Mouse (Mus musculus) embryonic facial prominence, embryonic 11.5 days (tissue): Measurements from ENCODE around the gene Plxdc1. TPM values are rescaled to one million over a fixed set of nuclear protein-coding genes. Genes with fewer than 3 reads are reported as not detected.
A peak's percentile ranks its signal among the peaks of the same experiment; 100 is the strongest.

Source experiments
- ATAC-seq: fragments of 200-750 bp; cut with Nextera tagmentation; replicated peaks from 2 replicates; pipeline ENCODE4 v1.8.0; 2017; ENCODE audit warnings: low read depth; ENCODE audit not compliant: insufficient number of reproducible peaks, low FRiP score, low TSS enrichment
- DNase-seq: peaks from one replicate; pipeline ENCODE4 v3.0.0-alpha.2; 2015; ENCODE audit warnings: low spot score
- H3K27ac ChIP-seq: fragments of 300-500 bp; sonication (generic); replicated peaks from 2 replicates; pipeline ENCODE4 v1.5.1; 2014; ENCODE audit warnings: mild to moderate bottlenecking, low read depth, low read length, control low read depth
- H3K27me3 ChIP-seq: fragments of 300-500 bp; sonication (generic); 2 replicates; pipeline ENCODE4 v1.6.1; 2014; ENCODE audit warnings: mild to moderate bottlenecking, low read length, moderate library complexity, mixed read lengths; ENCODE audit not compliant: control insufficient read depth, insufficient read depth
- H3K36me3 ChIP-seq: fragments of 300-500 bp; sonication (generic); replicated peaks from 2 replicates; pipeline ENCODE4 v1.6.1; 2014; ENCODE audit warnings: low read depth, mild to moderate bottlenecking, low read length, moderate library complexity, mixed read lengths; ENCODE audit not compliant: control insufficient read depth, insufficient read depth
- H3K4me1 ChIP-seq: fragments of 300-500 bp; sonication (generic); 2 replicates; pipeline ENCODE4 v1.6.1; 2014; ENCODE audit warnings: low read length, mixed read lengths; ENCODE audit not compliant: control insufficient read depth, insufficient read depth
- H3K4me2 ChIP-seq: fragments of 300-500 bp; sonication (generic); 2 replicates; pipeline ENCODE4 v1.6.1; 2014; ENCODE audit warnings: low read depth, mild to moderate bottlenecking, control low read depth, low read length, moderate library complexity
- H3K4me3 ChIP-seq: fragments of 300-500 bp; sonication (generic); 2 replicates; pipeline ENCODE4 v1.5.1; 2014; ENCODE audit warnings: low read depth, low read length, control low read depth
- H3K9ac ChIP-seq: fragments of 300-500 bp; sonication (generic); replicated peaks from 2 replicates; pipeline ENCODE4 v1.6.1; 2014; ENCODE audit warnings: mild to moderate bottlenecking, control low read depth, low read length
- H3K9me3 ChIP-seq: fragments of 300-500 bp; sonication (generic); replicated peaks from 2 replicates; pipeline ENCODE4 v1.6.1; 2016; ENCODE audit warnings: mild to moderate bottlenecking, low read length, inconsistent platforms, mixed read lengths; ENCODE audit not compliant: control insufficient read depth
- WGBS: fragments of 180-500 bp; shearing (Covaris S2); extraction: QIAGEN DNeasy Blood & Tissue Kit; methylation state at CpG from one replicate; pipeline ENCODE4 v1.1.7; 2014; 5-methylcytosine and 5-hydroxymethylcytosine counted together
- polyA plus RNA-seq: library from polyadenylated mRNA; unstranded; fragments of >200 nt; fragmentation: Nextera tagmentation; extraction: Ambion mirVana; gene quantifications from 2 replicates; pipeline ENCODE4 v1.2.1, GENCODE M21; 2014

Gene Plxdc1
- polyA plus RNA-seq, 1 experiment from 2014 or later: 0.11 TPM

DNA sequence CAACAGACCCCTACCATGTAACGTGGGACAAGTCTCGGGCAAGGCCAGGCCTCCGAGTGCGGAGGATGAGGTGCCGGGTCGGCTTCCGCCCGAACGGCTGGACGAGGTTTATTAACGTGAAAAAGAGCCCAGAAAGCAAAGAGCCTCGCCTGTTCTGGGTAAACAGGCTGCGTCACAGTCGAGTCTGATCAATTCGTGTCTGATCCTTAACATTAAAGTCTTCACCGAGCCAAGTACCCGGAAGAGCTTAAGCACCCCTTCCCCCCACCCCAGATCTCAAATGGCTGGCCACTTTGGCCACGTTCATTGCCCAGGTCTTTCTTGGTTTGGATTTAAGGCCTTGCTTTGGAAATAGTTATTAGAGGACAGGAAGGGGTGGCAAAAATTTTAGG, 41.0 kb upstream of the Plxdc1 start:
- Histone ChIP-seq H3K4me1 (peaks cover 3% of the 10 kb centered on the region; the same call in 1 of the 2 replicates), H3K27me3 (no peaks in the 10 kb centered on the region), H3K36me3 (peaks cover 9% of the 10 kb centered on the region), H3K27ac (peak overlapping the region; percentile 71), H3K4me3 (peak overlapping the region; percentile 99), H3K4me2 (peak overlapping the region; percentile 74), H3K9ac (peak overlapping the region; percentile 99), H3K9me3 (no peaks in the 10 kb centered on the region)
- no peak; the same call in 1 of the 2 replicates for ATAC-seq
- WGBS: under 1% methylated on average over 18 of the region's 18 CpGs
- DNase-seq: no peak

DNA sequence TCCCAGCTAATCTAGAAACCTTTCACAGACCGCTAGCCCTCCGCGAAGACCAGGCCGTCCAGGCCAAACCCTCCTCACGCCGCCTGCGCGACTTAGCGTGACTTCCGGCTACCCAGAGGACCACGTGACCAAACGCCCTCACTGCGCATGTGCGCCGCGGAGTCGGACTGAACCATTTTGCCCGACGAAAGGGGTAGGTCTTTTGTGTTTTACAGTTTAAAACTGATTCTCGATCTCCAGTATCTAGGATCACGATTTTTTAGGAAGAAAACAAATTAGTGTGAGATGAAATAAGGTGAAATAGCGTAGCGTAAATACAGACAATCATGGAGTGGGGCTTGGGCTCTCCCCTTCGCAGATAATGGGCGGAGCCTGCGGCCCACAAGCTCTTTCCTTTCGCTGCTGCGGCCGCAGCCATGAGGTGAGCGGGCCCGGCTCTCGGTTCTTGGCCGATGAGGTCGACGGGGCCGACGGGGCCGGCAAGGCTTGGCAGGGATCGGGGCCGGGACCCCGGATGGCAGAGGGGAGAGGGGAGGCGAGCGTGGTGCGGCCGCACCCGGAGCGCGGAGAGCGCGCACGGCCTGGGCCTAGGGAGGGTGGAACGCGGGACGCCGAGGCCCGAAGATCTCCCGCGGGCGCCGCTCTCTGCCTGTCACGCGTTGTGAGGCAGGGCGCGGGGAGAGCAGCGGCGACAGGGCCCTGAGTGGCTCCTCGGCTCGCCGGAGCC, 40.5 kb upstream of the Plxdc1 start, which contains the start of gene Rpl19:
Gene Rpl19 (plus strand): TSS at position 141 of the 727 bp plus-strand sequence.
- H3K9me3 ChIP-seq: no peaks in the 10 kb centered on the region
- peak within 1 kb of the TSS; percentile 74 for H3K4me2 ChIP-seq
- no peaks in the 10 kb centered on the region for H3K27me3 ChIP-seq
- peak; percentile 94 for DNase-seq
- H3K36me3 ChIP-seq: peaks cover 9% of the 10 kb centered on the region
- H3K4me3 ChIP-seq: peak within 1 kb of the TSS; percentile 99
- H3K9ac ChIP-seq: peak within 1 kb of the TSS; percentile 99
- WGBS: under 1% methylated on average over 65 of the region's 69 CpGs
- H3K27ac ChIP-seq: peak within 1 kb of the TSS; percentile 71
- peaks cover 3% of the 10 kb centered on the region; the same call in 1 of the 2 replicates for H3K4me1 ChIP-seq
- ATAC-seq: peak; percentile 55

DNA sequence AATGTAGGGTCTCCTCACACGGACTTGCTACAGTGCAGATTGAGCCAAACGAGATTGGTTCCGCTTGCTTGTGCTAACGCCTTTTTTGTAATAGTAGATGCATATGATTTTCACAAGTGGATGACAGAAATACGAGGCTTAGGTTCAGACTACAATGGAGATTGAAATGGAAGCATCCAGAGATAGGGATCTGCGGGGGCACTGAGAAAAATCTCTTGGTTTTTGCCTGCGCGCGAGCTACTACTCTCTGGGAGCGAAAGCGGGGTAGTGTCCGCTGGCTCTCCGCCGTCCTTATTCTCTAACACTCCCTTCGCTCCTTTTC, 40.0 kb upstream of the Plxdc1 start:
- Histone ChIP-seq H3K27ac (peak overlapping the region; percentile 71), H3K4me3 (peak overlapping the region; percentile 99), H3K36me3 (peaks cover 9% of the 10 kb centered on the region), H3K9ac (peak overlapping the region; percentile 99), H3K9me3 (no peaks in the 10 kb centered on the region), H3K27me3 (no peaks in the 10 kb centered on the region), H3K4me1 (peaks cover 6% of the 10 kb centered on the region; the same call in 1 of the 2 replicates), H3K4me2 (peak overlapping the region; percentile 74)
- 5% methylated on average over 15 of the region's 15 CpGs for whole genome bisulfite sequencing
- DNase-seq: no peak
- ATAC-seq: no peak

DNA sequence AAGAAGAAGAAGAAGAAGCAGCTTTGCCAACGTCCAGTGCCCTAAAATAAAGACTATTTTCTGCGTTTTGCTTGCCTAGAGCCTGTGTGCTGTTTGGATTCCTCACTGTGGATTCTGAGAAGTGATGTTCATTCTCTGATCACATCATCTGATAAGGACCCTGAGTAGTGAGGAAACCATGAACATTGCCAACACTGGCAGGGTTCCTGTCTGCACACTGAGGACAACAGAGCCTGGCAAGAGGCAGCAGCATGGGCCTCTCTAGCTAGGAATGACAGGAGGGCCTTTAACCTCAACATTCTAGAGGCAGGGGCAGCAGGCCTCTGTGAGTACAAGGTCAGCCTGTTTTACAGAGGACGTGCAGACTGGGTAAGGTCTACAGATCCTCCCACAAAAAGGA, 38.3 kb upstream of the Plxdc1 start:
- WGBS: 92% methylated on average over 3 of the region's 3 CpGs
- ATAC-seq (no peak), DNase-seq (no peak)
- H3K27ac ChIP-seq: no peak overlapping the region
- H3K9ac ChIP-seq: no peak overlapping the region
- no peaks in the 10 kb centered on the region for H3K27me3 ChIP-seq
- no peaks in the 10 kb centered on the region for H3K9me3 ChIP-seq
- no peak overlapping the region for H3K4me2 ChIP-seq
- H3K36me3 ChIP-seq: peaks cover 7% of the 10 kb centered on the region
- H3K4me3 ChIP-seq: no peak overlapping the region
- peaks cover 15% of the 10 kb centered on the region for H3K4me1 ChIP-seq

DNA sequence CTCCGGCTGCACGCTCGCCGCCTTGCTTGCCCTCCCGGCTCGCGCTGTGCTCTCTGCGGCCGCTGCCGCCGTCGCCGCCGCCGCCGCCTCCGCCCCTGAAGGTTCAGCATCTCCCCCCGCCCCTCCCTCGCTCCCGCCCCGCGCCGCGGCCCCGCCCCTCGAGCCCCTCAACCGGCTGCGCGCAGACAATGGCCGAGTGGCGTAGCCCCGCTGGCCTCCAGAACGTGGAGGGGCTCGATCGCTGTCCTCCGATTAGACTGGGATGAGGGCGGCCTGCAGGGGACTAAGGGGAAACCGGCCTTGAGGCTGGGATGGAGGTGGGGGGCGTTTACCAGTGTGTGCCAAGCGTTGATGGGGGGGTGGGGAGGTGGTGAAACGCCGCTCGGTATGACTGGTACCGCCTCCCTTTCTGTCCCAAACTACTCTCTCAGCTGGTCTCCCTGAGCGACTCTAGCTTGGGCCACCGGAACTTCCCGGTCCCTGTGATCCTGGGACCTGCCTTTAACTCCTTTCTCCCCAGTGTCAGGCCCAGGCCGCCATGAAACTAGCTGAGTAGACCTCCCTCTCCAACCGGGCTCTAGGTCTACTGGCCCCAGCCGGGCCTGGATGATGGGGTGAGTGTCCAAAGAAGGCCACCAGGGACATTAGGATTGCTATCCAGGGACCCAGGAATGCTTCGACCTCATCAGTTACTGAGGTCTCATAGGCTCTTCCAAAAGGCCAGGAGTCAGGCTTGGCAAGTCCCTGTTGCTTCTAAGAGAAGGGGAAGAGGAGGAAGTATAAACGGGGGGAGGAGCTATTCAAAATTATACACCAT, 36.5 kb upstream of the Plxdc1 start, which contains the start of gene Cacnb1:
Gene Cacnb1 (minus strand): TSS at position 480 of the 817 bp plus-strand sequence.
- Histone ChIP-seq H3K4me3 (peak within 1 kb of the TSS; percentile 58), H3K9ac (peak within 1 kb of the TSS; percentile 93), H3K4me1 (peaks cover 17% of the 10 kb centered on the region), H3K4me2 (peak within 1 kb of the TSS; percentile 72), H3K9me3 (no peaks in the 10 kb centered on the region), H3K36me3 (no peaks in the 10 kb centered on the region), H3K27me3 (no peaks in the 10 kb centered on the region), H3K27ac (peak within 1 kb of the TSS; percentile 89)
- DNase-seq (peak; percentile 82), ATAC-seq (peak; percentile 45)
- under 1% methylated on average over 41 of the region's 52 CpGs for WGBS

DNA sequence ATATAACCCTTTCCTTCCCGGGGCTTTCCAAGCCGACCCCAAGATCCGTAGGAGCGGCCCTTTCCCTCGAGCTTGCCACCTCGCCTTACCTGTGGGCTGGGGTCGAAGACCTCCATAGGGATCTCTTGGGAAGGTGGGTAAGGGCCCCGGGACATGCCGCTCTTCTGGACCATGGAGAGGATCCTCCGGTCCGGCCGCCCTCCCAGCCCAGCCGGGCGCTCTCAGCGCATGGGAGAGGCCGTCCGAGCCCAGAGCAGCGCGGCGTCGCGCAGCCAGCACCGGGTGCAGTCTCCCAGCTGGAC, 36.0 kb upstream of the Plxdc1 start:
- peak overlapping the region; percentile 72 for H3K4me2 ChIP-seq
- DNase-seq: no peak
- peak overlapping the region; percentile 58 for H3K4me3 ChIP-seq
- ATAC-seq: peak; percentile 20
- H3K9me3 ChIP-seq: no peaks in the 10 kb centered on the region
- H3K36me3 ChIP-seq: no peaks in the 10 kb centered on the region
- no peaks in the 10 kb centered on the region for H3K27me3 ChIP-seq
- peaks cover 17% of the 10 kb centered on the region for H3K4me1 ChIP-seq
- WGBS: 0% methylated on average over 23 of the region's 23 CpGs
- H3K27ac ChIP-seq: peak overlapping the region; percentile 89
- H3K9ac ChIP-seq: peak overlapping the region; percentile 93

DNA sequence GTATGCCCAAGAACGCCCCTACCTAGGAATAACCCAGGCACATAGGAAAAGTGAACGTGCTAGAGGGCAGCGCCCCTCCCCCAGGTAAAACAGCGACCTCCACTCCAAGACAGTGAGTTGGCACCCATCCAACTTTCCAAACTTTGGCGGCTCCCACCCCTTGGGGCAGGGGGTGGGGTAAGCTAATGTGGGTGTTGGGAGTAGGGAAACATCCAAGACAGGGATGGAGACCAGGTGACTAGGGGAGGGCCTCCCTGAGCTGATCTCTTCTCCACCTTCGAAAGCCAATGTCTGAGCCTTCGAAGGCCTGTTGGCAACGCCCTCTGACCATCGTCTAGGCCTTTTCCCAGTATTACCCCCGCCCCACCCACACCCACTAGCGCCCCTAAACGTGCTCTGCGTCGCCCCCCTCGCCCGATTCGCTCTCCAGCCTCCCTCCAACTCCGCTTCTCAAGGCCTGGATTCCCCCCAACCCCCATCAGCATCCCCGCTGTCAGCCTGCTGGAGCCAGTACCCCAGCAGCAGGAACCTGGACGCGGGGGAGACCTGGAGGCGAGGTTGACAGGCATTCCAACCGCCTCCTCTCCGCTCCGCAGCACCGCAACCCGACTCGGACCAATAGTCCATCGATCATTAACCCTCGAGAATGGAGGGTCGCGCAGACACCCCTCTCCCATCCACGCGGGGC, 35.5 kb upstream of the Plxdc1 start:
- H3K4me2 ChIP-seq: peak overlapping the region; percentile 72
- no peaks in the 10 kb centered on the region for H3K9me3 ChIP-seq
- H3K27me3 ChIP-seq: no peaks in the 10 kb centered on the region
- 4% methylated on average over 34 of the region's 34 CpGs for WGBS
- H3K9ac ChIP-seq: peak overlapping the region; percentile 93
- H3K4me3 ChIP-seq: peak overlapping the region; percentile 58
- H3K27ac ChIP-seq: peak overlapping the region; percentile 89; the same call in 1 of the 2 replicates
- H3K4me1 ChIP-seq: peaks cover 17% of the 10 kb centered on the region
- DNase-seq (peak; percentile 48), ATAC-seq (no peak)
- no peaks in the 10 kb centered on the region for H3K36me3 ChIP-seq
